Mouse (Mus musculus): Measurements from ENCODE around the gene Krt19.

Krt19 gene

GRCm38 (mm10) chr11:100148615-100149330, at the start of gene Krt19:
Gene Krt19, minus strand, starts transcription at chr11:100148665.
- no peak for DNase-seq

- no peak for DNase-seq
These were observed 44.5 kb upstream of the Krt19 start, which contains the start of gene Krt9 for GRCm38 (mm10) chr11:100192992-100193391. Gene Krt9, minus strand, starts transcription at chr11:100193246.

GRCm38 (mm10) chr11:100191820-100192219, 43.4 kb upstream of the Krt19 start:
- no peak for DNase-seq

- no peak for DNase-seq
These were observed 38.3 kb upstream of the Krt19 start for GRCm38 (mm10) chr11:100186736-100187135.

- DNase-seq: no peak
These were observed 33.3 kb upstream of the Krt19 start for GRCm38 (mm10) chr11:100181725-100182124.

GRCm38 (mm10) chr11:100179260-100179659, 30.8 kb upstream of the Krt19 start:
- no peak for DNase-seq

- DNase-seq: no peak
These were observed 29.8 kb upstream of the Krt19 start for GRCm38 (mm10) chr11:100178307-100178706.

- no peak for DNase-seq
These were observed 28.3 kb upstream of the Krt19 start for GRCm38 (mm10) chr11:100176791-100177190.

GRCm38 (mm10) chr11:100168765-100169762, 20.6 kb upstream of the Krt19 start:
- DNase-seq: peak; percentile 55 to 84

GRCm38 (mm10) chr11:100168071-100168470, 19.6 kb upstream of the Krt19 start:
- DNase-seq: peak in 1 of 2 experiments; percentile 19

GRCm38 (mm10) chr11:100164392-100164791, 15.9 kb upstream of the Krt19 start:
- DNase-seq: peak; percentile 10 to 44

- no peak for DNase-seq
These were observed 9.5 kb upstream of the Krt19 start for GRCm38 (mm10) chr11:100157908-100158477.

- no peak for DNase-seq
These were observed 8.9 kb upstream of the Krt19 start for GRCm38 (mm10) chr11:100157331-100157730.

GRCm38 (mm10) chr11:100155497-100156255, 7.2 kb upstream of the Krt19 start:
- DNase-seq: no peak

GRCm38 (mm10) chr11:100147566-100148353, 705 bp downstream of the Krt19 start:
- DNase-seq: no peak

- DNase-seq: peak in 1 of 2 experiments; percentile 25
These were observed 2.5 kb downstream of the Krt19 start for GRCm38 (mm10) chr11:100145858-100146560.

GRCm38 (mm10) chr11:100145104-100145503, 3.4 kb downstream of the Krt19 start:
- DNase-seq: peak; percentile 9 to 45

GRCm38 (mm10) chr11:100140966-100141365, 7.5 kb downstream of the Krt19 start:
- DNase-seq: peak; percentile 27 to 34

- DNase-seq: no peak
These were observed 9.1 kb downstream of the Krt19 start for GRCm38 (mm10) chr11:100139391-100139790.

- DNase-seq: no peak
These were observed 9.7 kb downstream of the Krt19 start for GRCm38 (mm10) chr11:100138809-100139208.

GRCm38 (mm10) chr11:100137693-100138092, 10.8 kb downstream of the Krt19 start:
- DNase-seq: no peak
